Mouse (Mus musculus): ENCODE measurements around the gene Rgs9. TPM values are rescaled to one million over a fixed set of nuclear protein-coding genes. Genes with fewer than 3 reads are reported as not detected.

Rgs9 gene
- polyA plus RNA-seq, 1 experiment from 2014 or later = 16.1 TPM

DNA sequence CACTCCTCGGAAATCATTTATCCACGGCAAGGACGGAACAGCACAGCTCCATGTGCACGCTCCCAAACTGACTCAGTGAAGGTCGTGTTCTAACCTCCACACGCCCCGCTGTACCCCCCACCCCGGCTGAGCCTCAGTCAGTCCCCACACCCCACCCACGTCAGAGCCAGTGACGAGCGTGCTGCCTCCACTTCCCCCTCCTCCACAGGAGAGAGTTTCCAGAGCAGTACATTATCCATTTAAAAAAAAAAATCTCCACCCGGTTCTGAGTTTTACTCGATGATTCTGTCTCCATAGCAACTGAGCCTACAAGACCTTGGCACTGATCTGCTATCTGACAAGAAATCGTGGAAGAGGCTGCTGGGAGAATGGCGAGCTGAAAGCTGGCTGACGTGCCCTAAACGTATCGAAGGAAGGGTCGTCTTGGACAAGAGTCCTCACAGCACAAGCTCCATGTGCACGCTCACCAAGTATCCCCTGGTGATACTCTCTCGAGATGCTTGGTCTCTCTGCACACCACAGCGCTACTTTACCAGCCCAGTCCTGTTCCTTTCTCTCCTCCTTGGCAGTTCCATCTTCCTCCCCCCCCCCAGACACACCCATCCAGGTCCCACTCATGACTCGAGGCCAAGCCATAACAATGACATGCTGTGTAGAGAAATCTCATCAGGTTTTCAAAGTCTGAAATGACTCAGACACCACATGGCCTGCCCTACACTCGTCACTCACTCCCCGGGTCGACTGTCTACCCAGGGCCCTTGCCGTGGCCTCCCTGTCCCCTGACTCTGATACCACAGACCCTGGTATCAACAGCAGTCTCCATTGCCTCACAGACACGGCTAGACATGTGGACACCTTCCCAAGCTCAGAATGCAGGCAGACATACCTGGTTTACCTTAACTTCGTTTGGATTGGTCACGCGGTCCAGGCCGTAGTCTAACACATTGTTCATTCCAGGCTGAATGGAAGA, 38.7 kb downstream of the Rgs9 start:
- Histone ChIP-seq H3K4me1 (ENCODE audit: control insufficient read depth, insufficient read depth, low read length) (no peaks in the 10 kb centered on the region), H3K4me3 (ENCODE audit: low read depth, low read length) (no peak overlapping the region), H3K36me3 (ENCODE audit: control insufficient read depth, insufficient read depth, low read length) (no peaks in the 10 kb centered on the region), H3K4me2 (ENCODE audit: low read depth, low read length) (no peak overlapping the region), H3K9me3 (ENCODE audit: control insufficient read depth, low read length) (no peaks in the 10 kb centered on the region), H3K9ac (replicated peaks; ENCODE audit: low read depth, low read length) (no peak overlapping the region), H3K27ac (ENCODE audit: low read depth, low read length) (no peak overlapping the region), H3K27me3 (ENCODE audit: control insufficient read depth, insufficient read depth, low read length) (no peaks in the 10 kb centered on the region)
- WGBS = 87% methylated on average over 32 of the region's 32 CpGs
- ATAC-seq (ENCODE audit: low read depth) = no peak

DNA sequence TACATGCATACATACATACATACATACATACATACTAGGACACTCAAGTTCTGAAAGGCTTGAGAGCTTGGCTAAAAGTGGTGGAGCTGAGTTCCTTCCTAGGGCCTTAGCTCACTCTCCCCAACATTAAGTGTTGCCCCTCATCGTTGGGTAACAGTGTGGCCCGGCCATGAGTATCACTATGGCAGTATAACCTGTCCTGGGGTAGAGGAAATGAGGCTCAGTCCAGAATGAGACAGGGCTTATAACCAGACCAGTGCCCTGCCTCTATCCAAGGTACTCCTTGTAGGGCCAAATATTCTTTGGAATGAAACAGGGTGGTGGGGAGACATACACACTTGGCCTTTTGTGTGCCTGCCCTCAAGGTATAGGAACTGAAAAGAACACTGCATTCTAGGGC, 40.1 kb downstream of the Rgs9 start:
- H3K4me2 ChIP-seq (ENCODE audit: low read depth, low read length) = no peak overlapping the region
- H3K9ac ChIP-seq (replicated peaks; ENCODE audit: low read depth, low read length) = no peak overlapping the region
- no peak overlapping the region for H3K4me3 ChIP-seq (ENCODE audit: low read depth, low read length)
- no peaks in the 10 kb centered on the region for H3K36me3 ChIP-seq (ENCODE audit: control insufficient read depth, insufficient read depth, low read length)
- H3K9me3 ChIP-seq (ENCODE audit: control insufficient read depth, low read length) = no peaks in the 10 kb centered on the region
- ATAC-seq (ENCODE audit: low read depth) = no peak
- H3K27me3 ChIP-seq (ENCODE audit: control insufficient read depth, insufficient read depth, low read length) = no peaks in the 10 kb centered on the region
- WGBS = 98% methylated on average over 2 of the region's 2 CpGs
- no peaks in the 10 kb centered on the region for H3K4me1 ChIP-seq (ENCODE audit: control insufficient read depth, insufficient read depth, low read length)
- H3K27ac ChIP-seq (ENCODE audit: low read depth, low read length) = no peak overlapping the region

DNA sequence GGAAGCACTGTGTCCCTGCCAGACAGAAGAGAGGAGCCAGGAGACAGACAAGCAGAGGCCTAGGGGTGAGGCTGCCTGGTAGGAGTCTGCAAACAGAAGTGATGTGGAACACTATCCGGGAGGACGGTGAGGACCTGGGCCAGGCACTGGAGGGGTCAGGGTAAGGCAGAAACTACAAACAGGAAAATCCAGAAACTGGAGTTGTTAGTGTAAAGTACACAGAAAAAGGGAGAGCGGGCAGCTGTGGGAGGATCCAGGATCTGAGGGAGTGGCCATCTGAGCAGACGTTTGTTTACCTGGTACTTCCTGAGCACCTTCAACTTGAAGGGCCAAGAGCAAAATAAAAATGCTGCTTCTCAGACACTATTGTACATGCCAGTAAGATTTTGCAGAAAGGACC, 42.9 kb downstream of the Rgs9 start:
- Histone ChIP-seq H3K4me1 (ENCODE audit: control insufficient read depth, insufficient read depth, low read length) (no peaks in the 10 kb centered on the region), H3K27me3 (ENCODE audit: control insufficient read depth, insufficient read depth, low read length) (no peaks in the 10 kb centered on the region), H3K36me3 (ENCODE audit: control insufficient read depth, insufficient read depth, low read length) (no peaks in the 10 kb centered on the region), H3K9me3 (ENCODE audit: control insufficient read depth, low read length) (no peaks in the 10 kb centered on the region), H3K9ac (replicated peaks; ENCODE audit: low read depth, low read length) (no peak overlapping the region), H3K4me2 (ENCODE audit: low read depth, low read length) (no peak overlapping the region), H3K27ac (ENCODE audit: low read depth, low read length) (no peak overlapping the region), H3K4me3 (ENCODE audit: low read depth, low read length) (no peak overlapping the region)
- ATAC-seq (ENCODE audit: low read depth) = no peak
- 81% methylated on average over 4 of the region's 4 CpGs for WGBS

DNA sequence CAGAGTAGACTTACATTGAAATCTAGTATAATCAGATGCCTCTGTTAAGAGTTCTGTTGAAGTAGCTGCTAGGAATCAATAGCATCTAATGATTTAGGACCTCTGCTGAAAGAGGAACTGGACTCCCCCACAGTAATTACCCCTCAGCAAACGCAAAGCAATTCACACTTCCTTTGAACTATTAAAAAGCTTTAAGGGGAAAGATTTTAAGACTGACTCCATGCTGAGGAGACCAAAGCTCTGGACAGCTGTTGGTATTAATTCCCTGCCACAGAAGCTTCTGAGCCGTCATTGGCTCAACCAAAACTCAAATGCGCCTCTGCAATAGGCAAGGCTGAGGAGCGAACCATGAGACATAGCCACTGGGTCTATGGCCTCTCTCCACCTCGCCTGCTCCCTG, 45.4 kb downstream of the Rgs9 start:
- ATAC-seq (ENCODE audit: low read depth) = no peak
- Histone ChIP-seq H3K36me3 (ENCODE audit: control insufficient read depth, insufficient read depth, low read length) (no peaks in the 10 kb centered on the region), H3K9ac (replicated peaks; ENCODE audit: low read depth, low read length) (no peak overlapping the region; the same call in 1 of the 2 replicates), H3K4me2 (ENCODE audit: low read depth, low read length) (no peak overlapping the region), H3K9me3 (ENCODE audit: control insufficient read depth, low read length) (no peaks in the 10 kb centered on the region), H3K4me3 (ENCODE audit: low read depth, low read length) (no peak overlapping the region), H3K4me1 (ENCODE audit: control insufficient read depth, insufficient read depth, low read length) (no peaks in the 10 kb centered on the region), H3K27ac (ENCODE audit: low read depth, low read length) (no peak overlapping the region), H3K27me3 (ENCODE audit: control insufficient read depth, insufficient read depth, low read length) (no peaks in the 10 kb centered on the region)
- WGBS = 17% methylated on average over 5 of the region's 5 CpGs

DNA sequence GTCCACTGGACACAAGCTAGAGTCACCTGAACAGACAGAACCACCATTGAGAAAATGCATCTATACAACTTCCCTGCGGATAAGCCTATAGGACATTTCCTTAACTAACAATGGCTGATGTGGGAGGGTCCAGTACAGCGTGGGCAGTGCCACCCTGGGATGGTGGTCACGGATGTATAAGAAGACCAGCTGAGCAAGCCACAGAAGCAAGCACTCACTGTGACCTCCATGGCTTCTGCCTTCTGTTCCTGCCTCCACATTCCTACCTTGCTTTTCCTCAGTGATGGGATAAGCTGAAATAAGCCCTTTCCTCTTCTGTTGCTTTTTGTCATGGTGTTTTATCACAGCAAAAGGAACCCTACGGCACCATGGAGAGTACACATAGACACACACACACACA, 47.4 kb downstream of the Rgs9 start:
- WGBS = 91% methylated on average over 4 of the region's 4 CpGs
- no peak overlapping the region for H3K9ac ChIP-seq (replicated peaks; ENCODE audit: low read depth, low read length)
- H3K27me3 ChIP-seq (ENCODE audit: control insufficient read depth, insufficient read depth, low read length) = no peaks in the 10 kb centered on the region
- no peak for ATAC-seq (ENCODE audit: low read depth)
- H3K9me3 ChIP-seq (ENCODE audit: control insufficient read depth, low read length) = no peaks in the 10 kb centered on the region
- H3K4me1 ChIP-seq (ENCODE audit: control insufficient read depth, insufficient read depth, low read length) = no peaks in the 10 kb centered on the region
- no peak overlapping the region for H3K4me3 ChIP-seq (ENCODE audit: low read depth, low read length)
- H3K36me3 ChIP-seq (ENCODE audit: control insufficient read depth, insufficient read depth, low read length) = no peaks in the 10 kb centered on the region
- H3K4me2 ChIP-seq (ENCODE audit: low read depth, low read length) = no peak overlapping the region
- no peak overlapping the region for H3K27ac ChIP-seq (ENCODE audit: low read depth, low read length)

DNA sequence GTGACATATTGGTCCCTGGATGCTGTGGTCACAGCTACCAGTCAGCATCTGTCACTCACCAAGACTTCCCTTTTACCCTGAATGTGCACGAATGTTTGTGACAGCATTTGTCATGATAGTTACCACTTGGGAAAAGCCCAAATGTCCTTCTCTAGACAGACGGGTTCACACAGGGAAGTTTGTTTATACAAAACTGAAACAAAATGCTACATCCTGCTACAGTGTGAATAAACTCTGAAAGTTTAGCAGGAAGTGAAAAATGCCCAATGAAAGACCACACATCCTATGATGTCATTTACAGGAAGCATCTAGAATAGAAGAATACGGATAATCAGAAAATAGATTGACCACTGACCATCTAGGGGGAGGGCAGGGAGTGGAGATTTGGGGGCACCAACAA, 51.0 kb downstream of the Rgs9 start:
- Histone ChIP-seq H3K4me3 (ENCODE audit: low read depth, low read length) (no peak overlapping the region), H3K9me3 (ENCODE audit: control insufficient read depth, low read length) (no peaks in the 10 kb centered on the region), H3K4me2 (ENCODE audit: low read depth, low read length) (no peak overlapping the region), H3K27ac (ENCODE audit: low read depth, low read length) (no peak overlapping the region), H3K9ac (replicated peaks; ENCODE audit: low read depth, low read length) (no peak overlapping the region), H3K36me3 (ENCODE audit: control insufficient read depth, insufficient read depth, low read length) (no peaks in the 10 kb centered on the region), H3K27me3 (ENCODE audit: control insufficient read depth, insufficient read depth, low read length) (no peaks in the 10 kb centered on the region), H3K4me1 (ENCODE audit: control insufficient read depth, insufficient read depth, low read length) (no peaks in the 10 kb centered on the region)
- ATAC-seq (ENCODE audit: low read depth) = no peak
- WGBS = 71% methylated on average over 3 of the region's 3 CpGs

DNA sequence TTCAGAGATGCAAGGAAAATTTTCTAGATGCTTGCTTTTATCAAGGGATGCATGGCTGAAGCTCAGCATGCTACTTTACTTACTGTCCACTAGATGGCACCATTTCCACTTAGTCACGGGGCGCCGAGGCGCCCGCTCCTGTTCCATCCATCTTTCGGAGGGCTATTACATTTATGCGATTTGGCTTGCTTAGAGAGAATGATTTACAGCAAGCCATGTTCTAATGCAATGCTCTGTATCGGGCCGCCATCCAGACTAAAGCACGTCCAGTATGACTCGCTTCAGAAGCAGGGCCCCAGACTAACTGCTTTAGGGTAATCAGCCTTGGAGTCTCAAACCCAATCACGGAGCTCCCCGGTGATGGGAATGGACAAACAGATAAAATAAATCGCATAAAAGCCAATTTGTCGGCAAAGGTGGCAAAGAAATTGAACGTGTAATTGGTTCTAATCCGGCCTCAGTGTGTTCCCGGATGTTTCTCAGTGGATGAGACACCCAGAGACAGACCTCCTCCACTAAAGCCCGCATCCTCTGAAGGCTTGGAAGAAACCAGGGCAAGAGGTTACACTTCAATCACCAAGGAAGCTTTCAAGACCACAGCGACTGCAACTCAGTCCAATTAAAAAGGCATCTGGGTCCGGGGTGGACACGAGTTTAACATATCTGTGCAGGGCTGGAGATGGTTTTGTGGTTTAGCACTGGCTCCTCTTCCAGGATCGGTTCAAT, 53.1 kb downstream of the Rgs9 start:
- WGBS = 23% methylated on average over 23 of the region's 23 CpGs

DNA sequence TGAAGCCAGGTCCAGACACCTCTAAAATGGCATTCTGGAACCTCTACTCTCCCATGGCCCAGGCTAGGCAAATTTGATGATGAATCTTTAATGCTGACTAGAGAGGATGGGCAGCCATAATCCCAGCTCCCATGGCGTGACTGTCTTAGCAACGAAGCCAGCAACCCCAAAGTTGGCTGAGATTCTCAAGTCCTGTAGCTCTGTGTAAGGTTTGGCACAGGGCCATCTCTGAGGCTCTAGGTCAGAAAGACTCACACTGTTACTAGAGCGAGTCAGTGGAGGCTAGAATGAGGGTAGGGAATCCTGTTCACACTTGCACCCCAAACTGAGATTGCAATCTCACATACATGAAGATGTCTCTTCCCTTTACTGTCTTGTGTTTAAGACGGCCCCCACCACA, 57.8 kb downstream of the Rgs9 start:
- no peaks in the 10 kb centered on the region for H3K27me3 ChIP-seq (ENCODE audit: control insufficient read depth, insufficient read depth, low read length)
- H3K4me1 ChIP-seq (ENCODE audit: control insufficient read depth, insufficient read depth, low read length) = 0 out of 2 replicates have a peak, but pooled peaks cover 4% of the 10 kb centered on the region
- no peak overlapping the region for H3K4me2 ChIP-seq (ENCODE audit: low read depth, low read length)
- 68% methylated on average over 4 of the region's 4 CpGs for WGBS
- no peak for ATAC-seq (ENCODE audit: low read depth)
- H3K9me3 ChIP-seq (ENCODE audit: control insufficient read depth, low read length) = no peaks in the 10 kb centered on the region
- no peak overlapping the region for H3K4me3 ChIP-seq (ENCODE audit: low read depth, low read length)
- no peak overlapping the region for H3K9ac ChIP-seq (replicated peaks; ENCODE audit: low read depth, low read length)
- no peaks in the 10 kb centered on the region for H3K36me3 ChIP-seq (ENCODE audit: control insufficient read depth, insufficient read depth, low read length)
- H3K27ac ChIP-seq (ENCODE audit: low read depth, low read length) = no peak overlapping the region

More for the DNA sequence above, 53.1 kb downstream of the Rgs9 start:
- no peaks in the 10 kb centered on the region for H3K4me1 ChIP-seq (ENCODE audit: control insufficient read depth, insufficient read depth, low read length)
- no peaks in the 10 kb centered on the region for H3K9me3 ChIP-seq (ENCODE audit: control insufficient read depth, low read length)
- no peaks in the 10 kb centered on the region for H3K36me3 ChIP-seq (ENCODE audit: control insufficient read depth, insufficient read depth, low read length)
- H3K9ac ChIP-seq (replicated peaks; ENCODE audit: low read depth, low read length) = 0 out of 2 replicates have a peak overlapping the region, but pooled peaks have one; percentile 30
- no peaks in the 10 kb centered on the region for H3K27me3 ChIP-seq (ENCODE audit: control insufficient read depth, insufficient read depth, low read length)
- H3K27ac ChIP-seq (ENCODE audit: low read depth, low read length) = no peak overlapping the region
- H3K4me3 ChIP-seq (ENCODE audit: low read depth, low read length) = no peak overlapping the region
- peak overlapping the region; percentile 33 for H3K4me2 ChIP-seq (ENCODE audit: low read depth, low read length)
- ATAC-seq (ENCODE audit: low read depth) = peak; percentile 87

DNA sequence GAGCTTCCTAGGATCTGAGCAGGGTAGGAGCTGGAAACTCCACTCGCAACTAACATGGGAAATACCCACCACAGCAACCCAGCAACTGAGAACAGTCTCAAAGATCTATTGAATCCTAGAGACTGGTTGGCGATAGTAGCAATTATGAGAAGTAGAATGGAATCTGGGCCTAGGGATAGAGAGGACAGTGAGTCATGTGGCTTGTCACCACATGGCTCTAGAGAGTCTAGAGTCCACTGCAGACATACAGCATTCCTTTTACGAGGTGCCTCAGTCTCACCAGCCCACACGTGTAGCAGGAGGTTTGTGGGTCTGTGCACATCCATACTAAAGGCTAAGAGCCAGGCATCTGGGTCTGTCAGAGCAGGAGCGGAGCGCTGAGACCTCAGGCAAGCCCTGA, 59.3 kb downstream of the Rgs9 start:
- H3K27me3 ChIP-seq (ENCODE audit: control insufficient read depth, insufficient read depth, low read length) = no peaks in the 10 kb centered on the region
- no peaks in the 10 kb centered on the region for H3K36me3 ChIP-seq (ENCODE audit: control insufficient read depth, insufficient read depth, low read length)
- H3K9ac ChIP-seq (replicated peaks; ENCODE audit: low read depth, low read length) = no peak overlapping the region
- H3K27ac ChIP-seq (ENCODE audit: low read depth, low read length) = no peak overlapping the region
- H3K4me3 ChIP-seq (ENCODE audit: low read depth, low read length) = no peak overlapping the region
- no peak for ATAC-seq (ENCODE audit: low read depth)
- no peaks in the 10 kb centered on the region for H3K9me3 ChIP-seq (ENCODE audit: control insufficient read depth, low read length)
- 0 out of 2 replicates have a peak, but pooled peaks cover 4% of the 10 kb centered on the region for H3K4me1 ChIP-seq (ENCODE audit: control insufficient read depth, insufficient read depth, low read length)
- 84% methylated on average over 6 of the region's 6 CpGs for WGBS
- H3K4me2 ChIP-seq (ENCODE audit: low read depth, low read length) = no peak overlapping the region
